Mouse (Mus musculus) lung, adult 2 months (tissue): Measurements from ENCODE around the gene Sgsm3.

ENCODE experiments used
- CTCF ChIP-seq: fragments of 200-500 bp; IDR thresholded peaks from 2 replicates; pipeline ENCODE4 v1.5.1; 2011; ENCODE audit warnings: mild to moderate bottlenecking, low read length, control low read depth; ENCODE audit not compliant: insufficient read depth
- POLR2A ChIP-seq: fragments of 200-500 bp; IDR thresholded peaks from 2 replicates; pipeline ENCODE4 v1.6.1; 2011; ENCODE audit warnings: low read depth, mild to moderate bottlenecking, control low read depth, low read length, borderline replicate concordance; ENCODE audit errors: extremely low read depth

GRCm38 (mm10) chr15:81050488-81050887 is 72.9 kb downstream of the Sgsm3 start:
- TF ChIP-seq CTCF (no peak), POLR2A (no peak)
